Mouse (Mus musculus): Measurements from ENCODE around the gene Glb1. TPM values are rescaled to one million over a fixed set of nuclear protein-coding genes. Genes with fewer than 3 reads are reported as not detected.

Gene Glb1
- 67.8 and 73.8 TPM in 2 replicates for polyA plus RNA-seq (2012; rRNA removed)

GRCm38 (mm10) chr9:114400949-114401684 lies at the start of gene Glb1, which contains the start of gene Tmppe:
Gene Glb1, plus strand, starts transcription at chr9:114401076.
Gene Tmppe, plus strand, starts transcription at chr9:114401105.

GRCm38 (mm10) chr9:114389905-114390748 lies 10.7 kb upstream of the Glb1 start, which contains the start of gene Crtap:
Gene Crtap, minus strand, starts transcription at chr9:114390675.

GRCm38 (mm10) chr9:114504816-114505215 lies 103.9 kb downstream of the Glb1 start, which contains the start of gene Ccr4:
Gene Ccr4, minus strand, starts transcription at chr9:114504916.

GRCm38 (mm10) chr9:114515364-114515763 lies 114.5 kb downstream of the Glb1 start, which contains the start of gene C130032M10Rik:
Gene C130032M10Rik, plus strand, starts transcription at chr9:114515697.

Other genes with a start within 250 kb of the Glb1 start
- not detected in 2 replicates for gene Bcl2a1c, start 70.9 kb upstream of the Glb1 start, polyA plus RNA-seq (2012; rRNA removed)
- gene Crtap, start 10.4 kb upstream of the Glb1 start, polyA plus RNA-seq (2012; rRNA removed) = 58.1 and 58.4 TPM in 2 replicates
- gene Tmppe, start within 50 bp of the Glb1 start, polyA plus RNA-seq (2012; rRNA removed) = 10.3 and 11.9 TPM in 2 replicates
- gene Ccr4, start 103.8 kb downstream of the Glb1 start, polyA plus RNA-seq (2012; rRNA removed) = 0.97 and 0.98 TPM in 2 replicates
- not detected in 2 replicates for gene C130032M10Rik, start 114.6 kb downstream of the Glb1 start, polyA plus RNA-seq (2012; rRNA removed)
- not detected in 2 replicates for gene Trim71, start 163.3 kb downstream of the Glb1 start, polyA plus RNA-seq (2012; rRNA removed)
- 21.0 and 21.2 TPM in 2 replicates for gene Cnot10, start 239.1 kb downstream of the Glb1 start, polyA plus RNA-seq (2012; rRNA removed)

Measured in colon, adult 2 months (tissue).